Mouse (Mus musculus) adipose tissue, adult 10 weeks (tissue): Measurements from ENCODE around the gene Faim2. TPM values are rescaled to one million over a fixed set of nuclear protein-coding genes. Genes with fewer than 3 reads are reported as not detected.

Source experiments
- polyA plus RNA-seq: library from polyadenylated mRNA; stranded (reverse); fragments of 350-450 nt; fragmentation: Illumina TruSeq; extraction: RNeasy Lipid Tissue Mini Kit (QIAGEN cat#74804); gene quantifications from one replicate; pipeline ENCODE4 v1.2.3, GENCODE M21; 2014; ENCODE audit warnings: low read depth, low replicate concordance

Faim2 gene
- polyA plus RNA-seq = 25.0 TPM

DNA sequence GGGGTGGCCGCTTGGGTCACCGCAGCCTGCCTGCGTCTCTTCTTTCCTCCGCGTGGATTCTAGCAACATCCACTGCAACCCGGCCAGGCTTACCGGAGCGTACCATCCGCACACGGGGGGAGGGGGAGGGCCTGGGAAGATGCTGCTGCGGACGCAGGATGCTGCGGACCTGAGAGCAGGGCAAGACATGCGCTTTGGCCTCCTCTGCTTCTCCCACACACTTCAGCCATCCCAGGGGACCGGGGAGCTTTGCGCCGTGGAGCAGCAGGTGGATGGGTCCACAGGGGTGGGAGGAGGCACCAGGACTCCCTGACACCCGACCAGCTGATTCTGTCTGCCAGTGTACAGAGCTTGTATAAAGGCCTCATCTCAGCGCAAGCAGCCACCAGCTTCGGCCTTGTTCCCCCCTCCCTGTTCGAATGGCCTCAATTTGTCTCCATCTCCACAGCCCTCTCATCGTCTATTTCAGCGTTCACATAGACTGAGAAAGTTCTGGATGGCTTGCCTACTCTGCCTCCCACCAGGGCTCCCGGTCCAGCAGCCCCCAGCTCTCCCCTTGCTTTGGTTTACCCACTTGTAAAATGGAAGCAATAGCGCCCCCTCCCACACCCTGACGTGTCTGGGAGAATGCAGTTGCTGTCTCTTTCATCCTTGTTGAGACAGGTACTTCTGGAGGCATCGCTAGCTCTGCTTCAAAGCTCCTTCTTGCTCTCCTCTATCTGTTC is at the start of gene Faim2:
Faim2 (minus strand) TSS at position 537 of the 725 bp plus-strand sequence.

DNA sequence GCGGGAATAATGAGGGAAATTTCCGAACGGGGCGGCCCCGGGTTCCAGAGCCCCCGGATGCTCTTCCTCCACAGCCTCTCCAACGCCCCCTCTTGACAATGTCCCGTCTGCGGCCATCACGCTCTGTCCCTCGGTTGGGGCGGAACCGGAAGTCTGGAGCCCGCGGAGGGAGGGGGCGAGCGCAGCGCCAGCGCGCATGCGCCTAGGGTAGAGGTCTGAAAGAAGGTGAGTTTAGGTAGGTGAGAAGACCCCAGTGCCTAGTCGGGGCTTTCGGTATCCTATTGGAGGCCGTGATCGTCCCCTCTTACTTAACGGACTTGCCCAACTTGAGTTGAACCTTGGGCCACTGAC is 53.4 kb downstream of the Faim2 start, which contains the start of gene Bcdin3d:
Bcdin3d (minus strand) TSS at position 155 of the 351 bp plus-strand sequence.

GRCm38 (mm10) chr15:99457606-99458401 is 70.2 kb downstream of the Faim2 start, which contains the start of gene Nckap5l:
Gene Nckap5l, minus strand, starts transcription at chr15:99457748.

Other genes with a start within 250 kb of the Faim2 start
- gene Prpf40b, start 233.1 kb downstream of the Faim2 start, polyA plus RNA-seq = 53.9 TPM
- 1.6 TPM for gene Fam186b, start 232.3 kb downstream of the Faim2 start, polyA plus RNA-seq
- gene Fmnl3, start 157.7 kb downstream of the Faim2 start, polyA plus RNA-seq = 20.8 TPM
- 638 TPM for gene Tmbim6, start 135.3 kb downstream of the Faim2 start, polyA plus RNA-seq
- gene Nckap5l, start 70.4 kb downstream of the Faim2 start, polyA plus RNA-seq = 4.5 TPM
- 7.4 TPM for gene Bcdin3d, start 53.4 kb downstream of the Faim2 start, polyA plus RNA-seq
- 1.2 TPM for gene Aqp2, start 50.9 kb upstream of the Faim2 start, polyA plus RNA-seq
- gene Aqp5, start 62.6 kb upstream of the Faim2 start, polyA plus RNA-seq = 2.5 TPM
- gene Aqp6, start 73.2 kb upstream of the Faim2 start, polyA plus RNA-seq = 7.6 TPM
- gene Racgap1, start 123.5 kb upstream of the Faim2 start, polyA plus RNA-seq = 4.6 TPM
- not detected for gene Asic1, start 142.2 kb upstream of the Faim2 start, polyA plus RNA-seq
- gene Smarcd1, start 174.0 kb upstream of the Faim2 start, polyA plus RNA-seq = 17.2 TPM
- not detected for gene Gm17349, start 177.3 kb upstream of the Faim2 start, polyA plus RNA-seq
- gene Gpd1, start 189.3 kb upstream of the Faim2 start, polyA plus RNA-seq = 164 TPM
- 110 TPM for gene Cox14, start 197.5 kb upstream of the Faim2 start, polyA plus RNA-seq
- 59.7 TPM for gene Cers5, start 244.7 kb upstream of the Faim2 start, polyA plus RNA-seq